Mouse (Mus musculus) liver, embryonic 15.5 days (tissue): ENCODE results near the gene Zdhhc5. TPM values are rescaled to one million over a fixed set of nuclear protein-coding genes. Genes with fewer than 3 reads are reported as not detected.
A peak's percentile ranks its signal among the peaks of the same experiment; 100 is the strongest.
"Not testable (repeated sequence)": the region's sequence is repeated elsewhere in the genome, so short reads cannot be mapped to it uniquely, and the experiment has no call there.

Experiments used
- ATAC-seq: fragments of 200-750 bp; cut with Nextera tagmentation; 2 replicates; pipeline ENCODE4 v1.8.0; 2017; ENCODE audit warnings: moderate number of reproducible peaks, mild to moderate bottlenecking, moderate library complexity; ENCODE audit not compliant: insufficient read depth
- H3K27ac ChIP-seq: fragments of 300-500 bp; sonication (generic); replicated peaks from 2 replicates; pipeline ENCODE4 v1.5.1; 2015; ENCODE audit warnings: mild to moderate bottlenecking, inconsistent platforms
- H3K27me3 ChIP-seq: fragments of 300-500 bp; sonication (generic); 2 replicates; pipeline ENCODE4 v1.6.1; 2015; ENCODE audit warnings: mild to moderate bottlenecking, inconsistent platforms
- H3K36me3 ChIP-seq: fragments of 300-500 bp; sonication (generic); replicated peaks from 2 replicates; pipeline ENCODE4 v1.6.1; 2015; ENCODE audit warnings: moderate library complexity, mild to moderate bottlenecking, inconsistent platforms
- H3K4me1 ChIP-seq: fragments of 300-500 bp; sonication (generic); replicated peaks from 2 replicates; pipeline ENCODE4 v1.6.1; 2015; ENCODE audit warnings: inconsistent platforms
- H3K4me2 ChIP-seq: fragments of 300-500 bp; sonication (generic); 2 replicates; pipeline ENCODE4 v1.6.1; 2015; ENCODE audit warnings: moderate library complexity, mild to moderate bottlenecking, inconsistent platforms
- H3K4me3 ChIP-seq: fragments of 300-500 bp; sonication (generic); replicated peaks from 2 replicates; pipeline ENCODE4 v1.5.1; 2015; ENCODE audit warnings: mild to moderate bottlenecking, inconsistent platforms
- H3K9ac ChIP-seq: fragments of 300-500 bp; sonication (generic); 2 replicates; pipeline ENCODE4 v1.6.1; 2015; ENCODE audit warnings: moderate library complexity, mild to moderate bottlenecking, inconsistent platforms
- H3K9me3 ChIP-seq: fragments of 300-500 bp; sonication (generic); replicated peaks from 2 replicates; pipeline ENCODE4 v1.6.1; 2016; ENCODE audit warnings: inconsistent platforms
- WGBS: fragments of 180-500 bp; shearing (Covaris S2); methylation state at CpG from one replicate; pipeline ENCODE4 v1.1.7; 2015; ENCODE audit warnings: mixed read lengths; ENCODE audit not compliant: insufficient replicate concordance; 5-methylcytosine and 5-hydroxymethylcytosine counted together
- polyA plus RNA-seq: library from polyadenylated mRNA; unstranded; fragments of >200 nt; fragmentation: Nextera tagmentation; extraction: Ambion mirVana; gene quantifications from 2 replicates; pipeline ENCODE4 v1.2.1, GENCODE M21; 2015

Zdhhc5 gene
- polyA plus RNA-seq, 1 experiment from 2014 or later: 17.3 TPM

DNA sequence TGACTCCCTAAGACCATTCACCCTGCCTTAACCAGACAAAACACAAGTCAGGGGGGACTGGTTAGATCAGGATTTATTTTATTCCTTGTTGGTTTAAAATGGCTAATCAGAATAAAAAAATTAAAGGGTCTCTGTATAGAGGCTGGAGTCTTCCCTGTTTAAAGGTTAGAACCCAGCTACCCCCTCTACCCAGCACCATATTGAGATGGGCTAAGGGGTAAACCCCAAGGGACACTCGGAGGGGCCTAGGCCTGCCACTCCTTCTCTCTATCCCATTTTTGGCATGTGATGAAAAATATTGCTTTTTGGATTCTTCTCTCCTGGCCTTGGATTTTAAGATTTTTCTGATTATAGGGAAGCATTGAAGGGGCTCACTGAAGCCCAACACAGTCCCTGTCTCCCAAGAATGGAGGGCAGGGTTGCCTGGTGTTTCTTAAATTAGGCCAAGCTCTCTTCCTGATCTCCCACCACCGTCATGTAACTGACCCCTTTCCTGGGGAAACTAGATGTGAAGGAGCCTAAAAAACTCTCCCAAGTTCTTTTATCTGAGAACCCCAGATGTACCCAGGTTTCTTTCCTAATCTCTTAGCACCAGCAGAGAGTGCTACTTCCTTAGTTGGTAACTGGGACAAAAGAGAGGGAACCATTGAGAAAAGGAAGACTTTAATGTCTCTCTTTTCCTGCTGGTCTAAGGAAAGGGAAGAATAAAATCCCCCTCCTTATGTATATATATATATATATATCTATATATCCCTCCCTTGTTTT, 26.7 kb downstream of the Zdhhc5 start:
- peak overlapping the region; percentile 58 for H3K27ac ChIP-seq
- no peak overlapping the region for H3K4me3 ChIP-seq
- ATAC-seq: no peak
- peaks cover 89% of the 10 kb centered on the region for H3K36me3 ChIP-seq
- no peaks in the 10 kb centered on the region for H3K9me3 ChIP-seq
- WGBS: 57% methylated on average over 2 of the region's 2 CpGs
- H3K4me1 ChIP-seq: peaks cover 24% of the 10 kb centered on the region
- H3K9ac ChIP-seq: no peak overlapping the region
- no peaks in the 10 kb centered on the region for H3K27me3 ChIP-seq
- no peak overlapping the region for H3K4me2 ChIP-seq

DNA sequence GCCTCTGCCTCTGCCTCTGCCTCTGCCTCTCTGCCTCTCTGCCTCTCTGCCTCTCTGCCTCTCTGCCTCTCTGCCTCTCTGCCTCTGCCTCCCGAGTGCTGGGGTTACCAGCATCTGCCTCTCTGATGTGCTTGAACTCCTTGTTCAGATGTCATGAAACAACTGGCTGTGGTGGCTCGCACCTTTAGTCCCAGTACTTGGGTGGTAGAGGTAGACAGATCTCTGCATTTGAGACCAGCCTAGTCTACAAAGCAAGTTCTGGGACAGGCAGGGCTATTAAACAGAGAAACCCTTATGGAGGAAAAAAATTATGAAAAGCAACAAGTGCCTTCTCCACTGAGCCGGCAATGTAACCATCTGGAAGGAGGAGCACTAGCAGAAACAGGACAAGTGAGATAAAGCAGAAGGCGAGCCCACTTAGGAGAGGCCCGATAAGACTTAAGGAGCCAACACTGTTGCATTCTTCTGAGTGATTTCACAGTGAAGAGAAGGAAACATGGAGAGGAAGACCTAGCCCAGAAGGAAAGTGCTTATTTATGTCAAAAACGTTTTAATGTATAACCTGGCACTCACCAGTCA, 32.3 kb downstream of the Zdhhc5 start:
- no peaks in the 10 kb centered on the region for H3K9me3 ChIP-seq
- ATAC-seq: peak; percentile 50
- peak overlapping the region; percentile 64 for H3K4me2 ChIP-seq
- WGBS: 24% methylated on average over 6 of the region's 6 CpGs
- peaks cover 49% of the 10 kb centered on the region for H3K4me1 ChIP-seq
- peak overlapping the region; percentile 99 for H3K27ac ChIP-seq
- peaks cover 50% of the 10 kb centered on the region for H3K36me3 ChIP-seq
- peak overlapping the region; percentile 38 for H3K4me3 ChIP-seq
- H3K9ac ChIP-seq: peak overlapping the region; percentile 52
- H3K27me3 ChIP-seq: no peaks in the 10 kb centered on the region

DNA sequence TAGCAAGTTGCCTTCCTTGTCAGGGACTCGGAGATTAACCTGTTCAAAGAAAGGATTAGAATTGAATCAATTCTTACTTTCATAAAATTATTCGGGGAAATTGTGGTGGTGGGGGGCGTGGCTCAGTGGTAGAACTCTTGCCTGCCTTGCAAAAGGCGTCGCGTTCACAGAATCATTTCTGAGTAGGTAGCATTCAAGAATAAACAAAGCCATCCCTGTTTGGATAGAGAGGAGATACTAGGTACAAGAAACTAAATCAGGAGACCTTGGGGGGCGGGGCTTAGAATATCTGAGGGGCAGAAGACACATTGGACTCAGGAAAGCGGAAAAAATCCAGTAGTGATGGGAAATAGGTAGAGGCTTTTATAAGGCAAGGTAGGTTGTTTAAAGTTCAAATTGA, 36.0 kb downstream of the Zdhhc5 start, which contains the start of gene Tmx2:
Gene Tmx2 (minus strand): TSS at position 125 of the 400 bp plus-strand sequence.
- H3K4me1 ChIP-seq: peaks cover 59% of the 10 kb centered on the region
- peak within 1 kb of the TSS; percentile 90 for H3K27ac ChIP-seq
- WGBS: 7% methylated on average over 8 of the region's 8 CpGs
- H3K4me2 ChIP-seq: peak within 1 kb of the TSS; percentile 81
- peak within 1 kb of the TSS; percentile 87 for H3K4me3 ChIP-seq
- H3K27me3 ChIP-seq: no peaks in the 10 kb centered on the region
- peak within 1 kb of the TSS; percentile 87 for H3K9ac ChIP-seq
- no peaks in the 10 kb centered on the region for H3K9me3 ChIP-seq
- peaks cover 35% of the 10 kb centered on the region for H3K36me3 ChIP-seq
- no peak for ATAC-seq

DNA sequence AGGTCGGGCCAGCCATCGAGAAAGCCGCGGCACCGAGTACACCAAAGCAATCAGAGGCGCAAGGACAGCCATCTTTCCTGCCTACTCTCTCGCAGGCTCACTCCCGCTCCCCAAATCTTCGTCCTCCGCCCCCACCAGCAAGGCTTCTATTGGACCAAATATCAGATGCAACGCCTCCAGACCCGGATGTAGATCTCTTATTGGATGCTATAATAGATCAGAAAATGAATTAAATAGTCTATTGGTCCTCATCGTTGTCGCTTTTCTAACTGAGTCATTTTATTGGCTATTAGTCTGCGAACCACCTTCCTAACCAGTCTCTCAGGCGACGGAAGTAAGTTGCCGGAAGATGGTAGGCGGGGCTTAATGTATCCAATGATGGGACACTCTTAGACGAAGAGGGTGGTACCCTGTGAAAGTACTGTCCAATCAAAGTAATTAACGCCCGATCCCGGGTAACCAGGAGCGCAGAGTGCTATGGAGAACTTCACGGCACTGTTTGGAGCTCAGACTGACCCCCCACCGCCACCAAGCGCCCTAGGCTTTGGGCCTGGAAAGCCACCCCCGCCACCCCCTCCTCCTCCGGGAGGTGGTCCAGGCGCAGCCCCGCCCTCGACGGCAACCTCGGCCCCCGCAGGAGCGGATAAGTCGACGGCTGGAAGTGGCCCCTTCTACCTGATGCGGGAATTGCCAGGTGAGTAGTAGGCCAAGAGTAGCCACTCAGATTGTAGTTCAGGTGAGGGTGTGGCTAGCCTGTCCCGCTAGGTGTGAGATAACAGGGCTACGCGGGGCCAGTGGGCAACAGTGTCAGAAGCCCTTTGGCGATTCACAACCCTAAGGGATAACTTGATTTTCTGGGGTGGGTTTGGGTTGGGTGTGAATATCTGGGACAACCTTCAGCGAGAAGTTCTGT, 36.8 kb downstream of the Zdhhc5 start, which contains the start of the genes Gm28635 and Med19:
Gene Gm28635 (minus strand): TSS at position 74 of the 913 bp plus-strand sequence.
Gene Med19 (plus strand): TSS at position 435 of the 913 bp plus-strand sequence.
- Histone ChIP-seq H3K36me3 (peaks cover 42% of the 10 kb centered on the region), H3K4me3 (peak within 1 kb of the TSS; percentile 87), H3K9me3 (no peaks in the 10 kb centered on the region), H3K4me1 (peaks cover 54% of the 10 kb centered on the region), H3K4me2 (peak within 1 kb of the TSS; percentile 81), H3K9ac (peak within 1 kb of the TSS; percentile 87), H3K27ac (peak within 1 kb of the TSS; percentile 90), H3K27me3 (no peaks in the 10 kb centered on the region)
- 0% methylated on average over 44 of the region's 44 CpGs for WGBS
- peak; percentile 96 for ATAC-seq

DNA sequence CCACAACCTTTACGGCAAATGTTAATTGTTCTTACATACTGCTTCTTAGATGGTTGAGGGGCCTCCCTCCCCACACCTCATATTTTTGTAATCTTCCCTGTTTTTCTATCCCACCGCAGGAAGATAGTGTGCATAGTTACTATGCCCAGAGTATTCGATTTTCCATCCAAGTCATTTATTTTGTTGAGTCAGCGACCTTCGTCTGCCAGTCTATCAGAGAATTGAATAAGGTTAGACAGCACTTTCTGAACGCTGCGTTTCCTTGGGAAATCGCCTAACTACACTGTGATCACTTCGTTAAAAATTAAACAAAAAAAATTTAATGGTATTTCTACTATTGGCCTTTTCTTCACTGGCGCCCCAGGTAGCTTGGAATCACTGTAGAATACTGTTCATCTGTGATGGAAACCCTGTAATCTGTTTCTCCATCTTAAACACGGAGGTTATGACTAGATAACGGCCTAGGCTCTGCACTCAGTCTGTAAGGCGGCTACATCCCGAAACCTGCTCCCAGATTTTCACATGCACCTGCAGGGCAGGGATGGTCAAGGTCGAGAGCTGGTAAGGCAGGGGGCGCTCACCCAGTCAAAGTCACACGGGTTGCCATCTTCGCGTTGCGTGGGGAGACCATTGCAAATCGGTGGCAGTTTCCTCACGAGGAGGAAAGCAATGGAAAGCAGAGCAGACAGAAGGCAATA, 37.6 kb downstream of the Zdhhc5 start:
- no peaks in the 10 kb centered on the region for H3K9me3 ChIP-seq
- H3K4me2 ChIP-seq: peak overlapping the region; percentile 80
- 7% methylated on average over 22 of the region's 22 CpGs for WGBS
- peak; percentile 40 for ATAC-seq
- H3K27ac ChIP-seq: peak overlapping the region; percentile 75
- H3K27me3 ChIP-seq: no peaks in the 10 kb centered on the region
- peak overlapping the region; percentile 61 for H3K9ac ChIP-seq
- H3K36me3 ChIP-seq: peaks cover 50% of the 10 kb centered on the region
- H3K4me3 ChIP-seq: peak overlapping the region; percentile 87
- peaks cover 47% of the 10 kb centered on the region for H3K4me1 ChIP-seq

DNA sequence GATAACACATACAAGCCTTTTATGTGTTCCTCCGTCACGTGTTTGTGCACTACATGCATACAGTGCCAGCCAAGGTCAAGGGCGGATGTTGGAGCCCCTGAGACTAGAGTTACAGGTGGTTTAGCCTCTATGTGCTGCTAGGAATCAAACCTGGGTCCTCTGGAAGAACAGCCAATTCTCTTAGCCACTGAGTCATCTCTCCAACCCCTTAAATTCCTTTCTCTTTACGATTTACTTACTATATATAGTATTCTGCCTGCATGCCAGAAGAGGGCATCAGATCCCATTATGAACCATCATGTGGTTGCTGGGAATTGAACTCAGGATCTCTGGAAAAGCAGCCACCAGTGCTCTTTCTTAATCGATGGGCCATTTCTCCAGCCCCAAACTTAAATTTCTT, 43.4 kb downstream of the Zdhhc5 start:
- not testable (repeated sequence) for ATAC-seq, H3K27me3 ChIP-seq, H3K27ac ChIP-seq, H3K9ac ChIP-seq, H3K9me3 ChIP-seq, H3K4me3 ChIP-seq
- Histone ChIP-seq H3K36me3 (peaks cover 38% of the 10 kb centered on the region), H3K4me2 (peak overlapping the region; percentile 88; the same call in 1 of the 2 replicates), H3K4me1 (peaks cover 33% of the 10 kb centered on the region)
- 69% methylated on average over 4 of the region's 5 CpGs for WGBS

DNA sequence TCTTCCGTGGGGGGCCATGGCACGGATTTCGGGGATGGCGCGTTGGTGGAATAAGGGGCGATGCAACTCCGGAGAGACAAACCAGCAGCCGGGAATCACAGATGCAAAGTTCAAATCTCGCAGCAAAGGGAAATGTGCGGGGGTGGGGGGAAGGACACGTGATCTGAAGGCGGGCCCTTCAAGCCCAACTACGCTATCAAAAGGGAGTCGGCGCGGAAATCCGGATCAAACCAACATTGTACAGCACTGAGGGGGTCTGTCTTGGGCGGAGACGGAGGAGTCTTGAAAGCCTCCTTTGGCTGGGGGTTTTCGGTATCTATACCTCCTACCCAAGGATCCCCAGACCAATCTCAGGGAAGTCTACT, 44.4 kb downstream of the Zdhhc5 start, which contains the start of gene Selenoh:
Gene Selenoh (minus strand): TSS at position 202 of the 365 bp plus-strand sequence.
- under 1% methylated on average over 20 of the region's 20 CpGs for WGBS
- peak within 1 kb of the TSS; percentile 76 for H3K27ac ChIP-seq

DNA sequence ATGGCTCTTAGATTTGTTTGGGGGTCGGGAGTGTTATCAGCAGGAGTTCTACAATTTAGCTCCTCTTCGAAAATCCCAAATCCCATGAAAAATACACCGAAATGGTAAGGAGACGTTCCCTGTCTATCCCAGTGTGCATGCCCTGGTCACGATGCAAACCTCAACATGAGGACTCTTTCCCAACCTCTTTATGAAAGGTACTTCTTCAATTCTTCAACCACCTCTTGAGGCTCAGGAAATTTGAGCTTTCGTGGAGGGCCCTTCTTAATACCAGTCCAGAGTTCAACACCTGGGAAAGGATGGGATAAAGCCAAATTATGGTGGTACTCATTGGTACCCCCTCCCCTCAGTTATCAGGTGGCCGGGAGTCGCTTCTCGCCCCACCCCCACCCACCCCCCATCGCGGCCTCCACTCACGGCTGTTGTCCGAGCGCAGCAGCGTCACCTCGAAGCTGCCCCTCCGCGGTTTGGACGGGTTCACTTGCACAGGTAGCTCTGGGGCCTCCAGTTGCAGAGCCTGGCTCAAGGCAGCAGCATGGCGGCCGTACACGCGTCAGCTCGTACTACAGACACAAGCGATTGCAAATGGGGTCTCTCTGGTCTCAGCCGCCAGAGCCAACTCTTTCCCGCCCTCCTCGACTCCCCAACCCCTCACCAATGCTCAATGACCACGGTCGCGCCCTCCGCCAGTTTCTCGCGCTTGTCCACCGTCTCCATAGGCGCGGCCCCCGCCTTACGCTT, 45.0 kb downstream of the Zdhhc5 start:
- peaks cover 25% of the 10 kb centered on the region for H3K4me1 ChIP-seq
- H3K9me3 ChIP-seq: no peaks in the 10 kb centered on the region
- peak; percentile 59 for ATAC-seq
- peak overlapping the region; percentile 76 for H3K27ac ChIP-seq
- H3K9ac ChIP-seq: peak overlapping the region; percentile 79
- 2% methylated on average over 39 of the region's 39 CpGs for WGBS
- peak overlapping the region; percentile 88 for H3K4me2 ChIP-seq
- no peaks in the 10 kb centered on the region for H3K27me3 ChIP-seq
- peak overlapping the region; percentile 79 for H3K4me3 ChIP-seq
- peaks cover 27% of the 10 kb centered on the region for H3K36me3 ChIP-seq

More for the DNA sequence above, 44.4 kb downstream of the Zdhhc5 start, which contains the start of gene Selenoh:
- H3K27me3 ChIP-seq: no peaks in the 10 kb centered on the region
- peaks cover 32% of the 10 kb centered on the region for H3K36me3 ChIP-seq
- peaks cover 25% of the 10 kb centered on the region for H3K4me1 ChIP-seq
- no peaks in the 10 kb centered on the region for H3K9me3 ChIP-seq
- ATAC-seq: peak; percentile 90
- peak within 1 kb of the TSS; percentile 88 for H3K4me2 ChIP-seq
- peak within 1 kb of the TSS; percentile 79 for H3K4me3 ChIP-seq
- peak within 1 kb of the TSS; percentile 79 for H3K9ac ChIP-seq

DNA sequence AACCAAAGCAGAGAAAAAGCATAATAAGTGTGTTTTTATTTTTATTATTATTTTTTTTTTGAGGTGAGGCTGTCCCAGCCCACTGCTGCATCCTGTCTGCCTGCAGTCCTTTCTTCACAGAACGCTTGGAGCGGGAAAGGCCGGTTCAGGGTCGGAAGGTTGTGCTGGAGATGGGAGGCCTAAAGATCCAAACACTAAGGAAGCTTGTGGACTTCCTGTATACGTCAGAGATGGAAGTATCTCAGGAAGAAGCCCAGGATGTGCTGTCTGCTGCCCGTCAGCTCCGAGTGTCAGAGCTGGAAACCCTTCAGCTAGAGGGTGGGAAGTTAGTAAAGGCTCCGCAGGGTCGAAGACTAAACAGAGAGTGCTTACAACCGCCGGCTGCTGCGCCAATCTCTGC, 48.9 kb downstream of the Zdhhc5 start:
- Histone ChIP-seq H3K9ac (no peak overlapping the region), H3K4me3 (no peak overlapping the region), H3K9me3 (no peaks in the 10 kb centered on the region), H3K4me2 (no peak overlapping the region), H3K4me1 (peaks cover 21% of the 10 kb centered on the region), H3K27me3 (no peaks in the 10 kb centered on the region), H3K36me3 (no peaks in the 10 kb centered on the region; the same call in 1 of the 2 replicates), H3K27ac (peak overlapping the region; percentile 38; the same call in 1 of the 2 replicates)
- WGBS: 53% methylated on average over 12 of the region's 12 CpGs
- no peak for ATAC-seq

DNA sequence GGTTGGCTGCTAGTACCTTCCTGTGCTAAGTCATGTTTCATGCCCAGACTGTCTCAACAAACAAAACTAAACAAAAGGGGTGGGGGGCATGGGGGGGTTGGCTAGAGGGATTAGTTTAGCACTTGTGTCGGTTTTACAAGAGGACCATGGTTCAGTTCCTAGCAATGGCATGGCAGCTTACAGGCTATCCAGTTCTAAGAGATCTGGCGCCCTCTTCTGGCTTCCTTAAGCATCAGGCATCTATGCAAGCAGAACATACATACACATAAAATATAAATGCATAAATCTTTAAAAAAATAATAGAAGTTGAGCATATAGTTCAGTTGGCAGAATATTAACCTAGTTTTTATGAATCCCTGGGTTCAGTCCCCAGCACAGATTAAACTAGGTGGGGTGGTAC, 52.1 kb downstream of the Zdhhc5 start:
- Histone ChIP-seq H3K4me1 (no peaks in the 10 kb centered on the region), H3K4me2 (no peak overlapping the region), H3K9me3 (no peaks in the 10 kb centered on the region), H3K9ac (no peak overlapping the region), H3K36me3 (no peaks in the 10 kb centered on the region), H3K27me3 (no peaks in the 10 kb centered on the region), H3K27ac (no peak overlapping the region), H3K4me3 (no peak overlapping the region)
- ATAC-seq: no peak
- WGBS: 23% methylated on average over 2 of the region's 2 CpGs
